Mouse (Mus musculus) bone marrow, adult 2 months (tissue): ENCODE measurements at regions not wholly inside any gene's neighbourhood (a gene's known extent, or its start where the extent isn't known, plus 50 kb on each side); places are given as distances from the start of the nearest gene placed in this dataset.

Experiments used
- CTCF ChIP-seq: fragments of 200-500 bp; IDR thresholded peaks from 2 replicates; pipeline ENCODE4 v1.5.1; 2011; ENCODE audit warnings: low read length, control low read depth; ENCODE audit not compliant: control insufficient read depth, insufficient read depth
- POLR2A ChIP-seq: fragments of 200-500 bp; IDR thresholded peaks from 2 replicates; pipeline ENCODE4 v1.6.1; 2011; ENCODE audit warnings: low read depth, mild to moderate bottlenecking, control low read depth, low read length, borderline replicate concordance; ENCODE audit not compliant: control insufficient read depth

DNA sequence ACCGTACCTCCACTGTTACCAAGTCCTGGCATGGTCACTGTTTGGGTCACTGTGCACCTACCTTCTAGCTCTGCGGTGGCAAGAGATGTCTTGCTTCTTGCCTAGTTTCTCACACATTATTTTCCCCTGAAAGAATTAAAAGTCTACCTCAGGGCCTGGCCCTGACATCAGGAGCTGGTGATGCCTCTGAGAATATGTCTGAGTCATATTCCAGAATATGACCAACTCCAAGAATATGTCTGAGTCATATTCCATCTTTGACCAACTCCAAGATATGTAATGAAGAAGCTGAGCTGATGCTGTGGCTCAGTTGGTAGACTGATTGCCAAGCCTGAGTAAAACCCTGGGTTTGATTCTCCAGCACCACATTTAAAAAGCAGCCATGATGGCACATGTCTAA, 1169.4 kb downstream of the 4930447A16Rik start:
- no peak for TF ChIP-seq POLR2A
- no peak for TF ChIP-seq CTCF
